Mouse (Mus musculus): Measurements from ENCODE around the gene Kif22.

GRCm38 (mm10) chr7:127055026-127055585, 12.8 kb upstream of the Kif22 start:
- TF ChIP-seq CTCF (conservative IDR thresholded peaks at IDR 0.05; ENCODE audit: insufficient read depth, insufficient read length, low read depth, low read length) (no peak), POLR2A (IDR thresholded peaks at IDR 0.05; ENCODE audit: low read depth, low read length) (no peak)
